In the genomic region with DNA sequence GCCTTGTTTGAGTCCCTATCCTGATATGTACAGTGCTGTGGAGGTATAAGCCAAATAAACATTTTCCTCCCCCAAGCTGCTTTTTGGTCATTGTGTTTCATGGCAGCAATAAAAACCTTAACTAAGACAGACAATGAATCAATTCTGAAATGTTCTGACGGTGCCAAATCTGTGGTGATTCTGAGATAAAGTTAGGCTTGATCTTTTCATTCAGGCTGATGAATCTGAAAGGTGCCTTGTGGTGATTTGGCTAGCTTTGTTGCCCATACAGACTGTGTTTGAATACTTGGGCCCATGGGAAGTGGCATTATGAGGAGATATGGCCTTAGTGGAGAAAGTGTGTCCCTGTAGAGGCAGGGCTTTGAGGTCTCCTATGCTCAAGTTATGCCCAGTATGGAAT, we compare ENCODE assay signal across 13 mouse cellular contexts.
"Had no signal": no experiment of that assay in that cellular context is flagged by ENCODE, and none has a peak within 500 bp of the region (broad histone marks: within the 10 kb centered on the region; RNA-seq: fewer than 3 reads in every experiment).

No protein-coding gene starts in this region.

- H3K9ac ChIP-seq: kidney, embryonic 15.5 days; limb, embryonic 13.5 days; liver, embryonic 14.5 days; liver, postnatal 0 days; lung, embryonic 14.5 days had no signal

- H3K27ac ChIP-seq: kidney, embryonic 15.5 days; limb, embryonic 10.5 days; limb, embryonic 13.5 days; liver, embryonic 14.5 days had no signal

- H3K36me3 ChIP-seq: kidney, embryonic 15.5 days; limb, embryonic 10.5 days; limb, embryonic 13.5 days had no signal

- H3K4me2 ChIP-seq: kidney, embryonic 15.5 days; limb, embryonic 13.5 days; lung, embryonic 14.5 days; midbrain, embryonic 11.5 days had no signal

- H3K4me1 ChIP-seq: limb, embryonic 10.5 days; limb, embryonic 13.5 days had no signal

- ATAC-seq: liver, postnatal 0 days; lung, postnatal 0 days had no signal

- DNase-seq: kidney, postnatal 10 days; kidney, postnatal 36 days; liver, postnatal 0 days; lung, embryonic 14.5 days; lung, postnatal 4 days; thymus, adult 18-20 months; thymus, postnatal 36 days had no signal

- H3K4me3 ChIP-seq: kidney, embryonic 15.5 days; limb, embryonic 10.5 days; limb, embryonic 13.5 days had no signal

- H3K9me3 ChIP-seq: kidney, embryonic 15.5 days; limb, embryonic 10.5 days; limb, embryonic 13.5 days had no signal

- H3K27me3 ChIP-seq: kidney, embryonic 15.5 days; limb, embryonic 13.5 days had no signal
